Mouse (Mus musculus) spleen, adult 2 months (tissue): Measurements from ENCODE around the gene Dlgap3. TPM values are rescaled to one million over a fixed set of nuclear protein-coding genes. Genes with fewer than 3 reads are reported as not detected.

Experiments used
- DNase-seq, 2 experiments: peaks; one replicate each; pipeline versions ENCODE4 v3.0.0 to v3.0.0-alpha.2; 2012 to 2021; ENCODE audit warnings: low spot score in 2 of 2, low read depth in 1 of 2
- H3K27ac ChIP-seq: fragments of 200-500 bp; 2 replicates; pipeline ENCODE4 v1.5.1; 2012; ENCODE audit warnings: low read length, inconsistent platforms; ENCODE audit not compliant: insufficient read depth
- H3K27me3 ChIP-seq: fragments of 200-500 bp; 2 replicates; pipeline ENCODE4 v1.6.1; 2012; ENCODE audit warnings: mild to moderate bottlenecking, moderate library complexity, low read length, inconsistent platforms; ENCODE audit not compliant: control insufficient read depth, insufficient read depth
- H3K36me3 ChIP-seq: fragments of 200-500 bp; 2 replicates; pipeline ENCODE4 v1.6.1; 2012; ENCODE audit warnings: mild to moderate bottlenecking, low read length, inconsistent platforms; ENCODE audit not compliant: control insufficient read depth, insufficient read depth
- H3K4me1 ChIP-seq: fragments of 200-500 bp; 2 replicates; pipeline ENCODE4 v1.6.1; 2011; ENCODE audit warnings: inconsistent platforms; ENCODE audit not compliant: control insufficient read depth, insufficient read depth, insufficient read length
- H3K4me3 ChIP-seq: fragments of 200-500 bp; 2 replicates; pipeline ENCODE4 v1.5.1; 2011; ENCODE audit warnings: mild to moderate bottlenecking, inconsistent platforms; ENCODE audit not compliant: insufficient read depth, insufficient read length; ENCODE audit errors: extremely low read depth
- CTCF ChIP-seq: fragments of 200-500 bp; IDR thresholded peaks from 2 replicates; pipeline ENCODE4 v1.5.1; 2011; ENCODE audit warnings: mild to moderate bottlenecking, inconsistent platforms; ENCODE audit not compliant: insufficient read depth, insufficient read length, insufficient replicate concordance; ENCODE audit errors: extremely low read depth
- POLR2A ChIP-seq: fragments of 200-500 bp; IDR thresholded peaks from 2 replicates; pipeline ENCODE4 v1.6.1; 2011; ENCODE audit warnings: low read depth, low read length, inconsistent platforms
- WGBS: fragments of 180-500 bp; shearing (Covaris S2); methylation state at CpG from one replicate; pipeline ENCODE4 v1.1.7; 2018; 5-methylcytosine and 5-hydroxymethylcytosine counted together
- polyA plus RNA-seq: library from polyadenylated mRNA; depleted of rRNA; stranded (reverse); fragments of >200 nt; gene quantifications from 2 replicates; pipeline ENCODE4 v1.2.3, GENCODE M21; 2012

Gene Dlgap3
- polyA plus RNA-seq, 1 experiment, result 0.85 TPM

GRCm38 (mm10) chr4:127249701-127250349 lies 80.8 kb downstream of the Dlgap3 start:
- H3K36me3 ChIP-seq, result peaks cover 4% of the 10 kb centered on the region; the same call in 1 of the 2 replicates
- no peak overlapping the region for H3K27ac ChIP-seq
- H3K4me1 ChIP-seq, result peaks cover under 1% of the 10 kb centered on the region; the same call in 1 of the 2 replicates
- TF ChIP-seq CTCF (peak; percentile 85; the same call in 1 of the 2 replicates), POLR2A (no peak)
- H3K4me3 ChIP-seq, result no peak overlapping the region
- peak; percentile 79 to 93 for DNase-seq
- no peaks in the 10 kb centered on the region for H3K27me3 ChIP-seq
- 1% methylated on average over 5 of the region's 5 CpGs for WGBS

- H3K27ac ChIP-seq, result no peak overlapping the region
- H3K27me3 ChIP-seq, result no peaks in the 10 kb centered on the region
- no peak for DNase-seq
- 52% methylated on average over 22 of the region's 22 CpGs for WGBS
- H3K36me3 ChIP-seq, result peaks cover 4% of the 10 kb centered on the region; the same call in 1 of the 2 replicates
- H3K4me3 ChIP-seq, result no peak overlapping the region
- H3K4me1 ChIP-seq, result no peaks in the 10 kb centered on the region
- no peak for TF ChIP-seq CTCF
- no peak for TF ChIP-seq POLR2A
Measured at GRCm38 (mm10) chr4:127251963-127252585, 83.1 kb downstream of the Dlgap3 start.

- 22% methylated on average over 5 of the region's 5 CpGs for WGBS
Measured at GRCm38 (mm10) chr4:127256739-127257138, 87.7 kb downstream of the Dlgap3 start.

GRCm38 (mm10) chr4:127258186-127258897 lies 89.3 kb downstream of the Dlgap3 start:
- no peaks in the 10 kb centered on the region for H3K4me1 ChIP-seq
- H3K36me3 ChIP-seq, result no peaks in the 10 kb centered on the region
- no peaks in the 10 kb centered on the region for H3K27me3 ChIP-seq
- TF ChIP-seq POLR2A (no peak), CTCF (no peak)
- 56% methylated on average over 12 of the region's 12 CpGs for WGBS
- no peak for DNase-seq
- H3K27ac ChIP-seq, result no peak overlapping the region
- H3K4me3 ChIP-seq, result no peak overlapping the region

More at GRCm38 (mm10) chr4:127256739-127257138, 87.7 kb downstream of the Dlgap3 start:
- H3K4me3 ChIP-seq, result no peak overlapping the region
- DNase-seq, result no peak
- no peaks in the 10 kb centered on the region for H3K36me3 ChIP-seq
- H3K27me3 ChIP-seq, result no peaks in the 10 kb centered on the region
- H3K27ac ChIP-seq, result no peak overlapping the region
- no peak for TF ChIP-seq POLR2A
- TF ChIP-seq CTCF, result no peak
- H3K4me1 ChIP-seq, result no peaks in the 10 kb centered on the region

GRCm38 (mm10) chr4:127261601-127262000 lies 92.6 kb downstream of the Dlgap3 start:
- no peaks in the 10 kb centered on the region for H3K4me1 ChIP-seq
- H3K4me3 ChIP-seq, result no peak overlapping the region
- TF ChIP-seq CTCF, result no peak
- TF ChIP-seq POLR2A, result no peak
- H3K27ac ChIP-seq, result no peak overlapping the region
- WGBS, result 89% methylated on average over 14 of the region's 14 CpGs
- H3K36me3 ChIP-seq, result no peaks in the 10 kb centered on the region
- no peak for DNase-seq
- H3K27me3 ChIP-seq, result no peaks in the 10 kb centered on the region

GRCm38 (mm10) chr4:127263438-127264182 lies 94.6 kb downstream of the Dlgap3 start:
- Histone ChIP-seq H3K4me1 (no peaks in the 10 kb centered on the region), H3K36me3 (no peaks in the 10 kb centered on the region), H3K4me3 (no peak overlapping the region), H3K27ac (peak overlapping the region; percentile 27; the same call in 1 of the 2 replicates), H3K27me3 (no peaks in the 10 kb centered on the region)
- TF ChIP-seq CTCF, result no peak
- no peak for TF ChIP-seq POLR2A
- 51% methylated on average over 19 of the region's 19 CpGs for WGBS
- no peak for DNase-seq
